Mouse (Mus musculus): ENCODE measurements around the gene Spc24.

GRCm38 (mm10) chr9:21803986-21804644 lies 44.0 kb upstream of the Spc24 start:
- peak; percentile 81; the same call in 1 of the 2 replicates for TF ChIP-seq CTCF (IDR thresholded peaks at IDR 0.05; ENCODE audit: borderline replicate concordance, control insufficient read depth, extremely low read depth, insufficient read depth, low read length, poor library complexity)
- no peak for TF ChIP-seq POLR2A (IDR thresholded peaks at IDR 0.05; ENCODE audit: control insufficient read depth, extremely low read depth, insufficient read depth, low read length, poor library complexity)
